Mouse (Mus musculus): ENCODE data around the gene Clrn3. TPM values are rescaled to one million over a fixed set of nuclear protein-coding genes. Genes with fewer than 3 reads are reported as not detected.
A peak's percentile ranks its signal among the peaks of the same experiment; 100 is the strongest.

The Clrn3 gene
- polyA plus RNA-seq, 1 experiment from 2014 or later, result not detected

DNA sequence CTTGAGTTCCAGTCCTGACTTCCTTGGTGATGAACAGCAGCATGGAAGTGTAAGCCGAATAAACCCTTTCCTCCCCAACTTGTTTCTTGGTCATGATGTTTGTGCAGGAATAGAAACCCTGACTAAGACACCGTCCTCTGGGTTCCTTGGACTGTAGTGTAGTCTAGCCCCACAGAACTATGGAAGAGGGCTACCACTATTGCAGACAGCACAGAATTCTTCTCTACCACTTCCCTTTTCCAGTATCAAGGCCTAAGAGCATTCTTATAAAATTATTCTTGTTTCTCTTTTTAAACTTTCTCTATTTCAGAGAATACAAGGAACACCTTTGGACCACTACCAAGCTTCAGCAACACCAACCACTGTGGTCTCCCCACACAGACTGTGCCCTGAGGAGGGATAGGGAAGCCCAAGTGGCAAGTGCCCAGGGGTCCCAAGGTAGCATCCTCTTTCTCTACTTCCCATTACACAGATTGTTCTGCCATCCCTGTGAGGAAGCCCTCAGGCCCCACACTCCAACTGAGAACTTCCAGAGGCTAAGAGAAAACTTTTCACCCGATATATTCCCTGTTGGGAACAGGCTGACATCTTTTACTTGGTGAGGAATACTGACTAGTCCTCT, 29.8 kb downstream of the Clrn3 start:
- H3K9me3 ChIP-seq (ENCODE audit: low read length), result no peaks in the 10 kb centered on the region
- H3K9ac ChIP-seq (replicated peaks; ENCODE audit: low read depth), result no peak overlapping the region
- H3K4me3 ChIP-seq (ENCODE audit: low read depth, low read length), result no peak overlapping the region
- ATAC-seq, result no peak
- no peak for DNase-seq (ENCODE audit: low spot score)
- no peaks in the 10 kb centered on the region for H3K4me1 ChIP-seq (ENCODE audit: insufficient read depth, low read depth, low read length)
- no peak overlapping the region for H3K4me2 ChIP-seq (replicated peaks; ENCODE audit: low read depth, low read length)
- TF ChIP-seq EP300 (IDR thresholded peaks at IDR 0.05) (no peak), CTCF (IDR thresholded peaks at IDR 0.05) (no peak)
- no peaks in the 10 kb centered on the region for H3K27me3 ChIP-seq (replicated peaks; ENCODE audit: insufficient read depth, low read length)
- no peaks in the 10 kb centered on the region for H3K36me3 ChIP-seq (ENCODE audit: insufficient read depth, low read length)
- 73% methylated on average over 3 of the region's 3 CpGs for WGBS
- no peak overlapping the region for H3K27ac ChIP-seq (ENCODE audit: low read length)

DNA sequence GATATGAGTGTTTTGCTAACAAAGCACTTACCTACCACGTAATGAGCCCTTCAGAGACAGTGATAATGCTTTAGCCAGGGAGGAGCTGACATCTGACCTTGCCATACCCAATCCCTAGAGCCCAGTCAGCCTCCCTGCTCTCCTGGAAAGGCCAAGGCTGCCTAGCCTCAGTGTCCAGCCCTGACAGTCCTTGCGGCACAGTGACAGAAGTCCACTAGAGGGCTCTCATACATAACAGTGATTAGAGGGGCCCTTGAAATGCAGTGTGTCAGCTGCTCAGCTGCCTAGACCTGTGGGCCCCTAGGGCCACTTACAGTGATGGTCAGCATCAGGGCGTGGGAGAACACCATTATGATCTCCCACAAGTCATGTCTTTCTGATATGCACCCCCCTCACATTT, 33.2 kb downstream of the Clrn3 start:
- Histone ChIP-seq H3K4me3 (ENCODE audit: low read depth, low read length) (no peak overlapping the region), H3K36me3 (ENCODE audit: insufficient read depth, low read length) (no peaks in the 10 kb centered on the region), H3K4me2 (replicated peaks; ENCODE audit: low read depth, low read length) (no peak overlapping the region), H3K27me3 (replicated peaks; ENCODE audit: insufficient read depth, low read length) (no peaks in the 10 kb centered on the region), H3K27ac (ENCODE audit: low read length) (no peak overlapping the region), H3K9me3 (ENCODE audit: low read length) (no peaks in the 10 kb centered on the region), H3K4me1 (ENCODE audit: insufficient read depth, low read depth, low read length) (no peaks in the 10 kb centered on the region), H3K9ac (replicated peaks; ENCODE audit: low read depth) (no peak overlapping the region)
- TF ChIP-seq EP300 (IDR thresholded peaks at IDR 0.05), result no peak
- peak; percentile 53 for TF ChIP-seq CTCF (IDR thresholded peaks at IDR 0.05)
- ATAC-seq (no peak), DNase-seq (ENCODE audit: low spot score) (no peak)
- 37% methylated on average over 3 of the region's 3 CpGs for WGBS

DNA sequence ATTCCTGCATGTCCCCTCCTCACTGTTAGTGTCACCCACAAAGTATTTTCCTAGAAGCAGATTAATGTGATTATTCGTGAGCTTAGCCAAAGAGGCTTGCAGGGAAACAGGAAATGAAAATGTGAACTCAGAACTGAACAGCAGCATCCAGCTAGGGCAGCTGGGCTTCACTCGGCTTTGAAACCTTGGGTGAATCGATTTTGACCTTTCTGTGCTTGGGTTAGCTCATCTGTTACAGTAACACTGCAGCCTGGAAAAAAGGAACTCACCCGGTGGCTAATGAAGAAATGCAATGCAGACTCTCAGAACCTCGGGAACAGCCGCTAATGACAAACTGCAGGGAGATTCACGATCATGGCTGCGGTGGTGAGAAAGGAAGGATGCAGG, 38.0 kb downstream of the Clrn3 start:
- WGBS, result 38% methylated on average over 8 of the region's 8 CpGs
- H3K36me3 ChIP-seq (ENCODE audit: insufficient read depth, low read length), result no peaks in the 10 kb centered on the region
- no peaks in the 10 kb centered on the region for H3K27me3 ChIP-seq (replicated peaks; ENCODE audit: insufficient read depth, low read length)
- no peak for TF ChIP-seq CTCF (IDR thresholded peaks at IDR 0.05)
- no peak for TF ChIP-seq EP300 (IDR thresholded peaks at IDR 0.05)
- DNase-seq (ENCODE audit: low spot score) (no peak), ATAC-seq (no peak)
- no peak overlapping the region for H3K4me3 ChIP-seq (ENCODE audit: low read depth, low read length)
- no peak overlapping the region for H3K4me2 ChIP-seq (replicated peaks; ENCODE audit: low read depth, low read length)
- H3K9me3 ChIP-seq (ENCODE audit: low read length), result no peaks in the 10 kb centered on the region
- H3K9ac ChIP-seq (replicated peaks; ENCODE audit: low read depth), result no peak overlapping the region
- H3K4me1 ChIP-seq (ENCODE audit: insufficient read depth, low read depth, low read length), result no peaks in the 10 kb centered on the region
- no peak overlapping the region for H3K27ac ChIP-seq (ENCODE audit: low read length)

DNA sequence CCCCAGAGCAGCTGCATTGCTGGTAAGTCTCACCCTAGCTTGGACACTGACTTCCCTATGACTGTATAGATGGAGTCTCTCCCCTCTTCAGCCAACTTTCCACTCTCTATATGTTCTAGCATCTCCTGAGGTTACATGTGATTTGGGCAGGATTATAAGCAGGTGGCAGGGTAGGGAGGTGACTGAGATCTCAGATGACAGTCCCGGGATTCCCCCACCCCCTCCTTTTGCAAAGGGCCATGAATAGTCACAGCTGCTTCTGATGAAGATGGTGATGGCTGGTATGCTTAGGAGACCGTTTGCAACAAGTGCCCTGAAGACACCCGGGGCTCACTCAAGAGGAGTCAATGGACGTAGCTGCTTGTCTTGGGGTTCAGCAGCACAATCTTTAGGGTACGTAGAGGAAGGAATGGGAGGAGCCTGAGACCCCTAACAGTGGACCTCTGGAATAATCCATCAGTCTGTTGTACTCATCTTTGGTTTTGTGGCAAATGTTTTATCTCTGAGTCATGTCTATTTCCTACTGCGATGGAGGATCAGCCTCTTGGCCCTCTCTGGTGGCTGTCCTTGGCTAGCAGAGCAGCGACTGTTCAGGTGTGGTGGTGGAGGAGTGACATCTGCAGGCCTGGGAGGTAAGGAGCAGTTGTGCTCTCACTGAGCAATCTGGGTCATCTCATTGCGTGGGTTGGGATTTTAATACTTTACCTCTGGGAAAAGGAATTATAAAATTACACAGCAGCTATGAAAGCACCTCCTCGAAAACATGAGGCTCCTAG, 38.5 kb downstream of the Clrn3 start:
- H3K9ac ChIP-seq (replicated peaks; ENCODE audit: low read depth), result no peak overlapping the region
- H3K27me3 ChIP-seq (replicated peaks; ENCODE audit: insufficient read depth, low read length), result no peaks in the 10 kb centered on the region
- no peaks in the 10 kb centered on the region for H3K9me3 ChIP-seq (ENCODE audit: low read length)
- DNase-seq (ENCODE audit: low spot score) (no peak), ATAC-seq (no peak)
- no peak overlapping the region for H3K4me2 ChIP-seq (replicated peaks; ENCODE audit: low read depth, low read length)
- no peaks in the 10 kb centered on the region for H3K36me3 ChIP-seq (ENCODE audit: insufficient read depth, low read length)
- WGBS, result 68% methylated on average over 9 of the region's 9 CpGs
- H3K4me3 ChIP-seq (ENCODE audit: low read depth, low read length), result no peak overlapping the region
- TF ChIP-seq CTCF (IDR thresholded peaks at IDR 0.05) (no peak), EP300 (IDR thresholded peaks at IDR 0.05) (no peak)
- no peak overlapping the region for H3K27ac ChIP-seq (ENCODE audit: low read length)
- no peaks in the 10 kb centered on the region for H3K4me1 ChIP-seq (ENCODE audit: insufficient read depth, low read depth, low read length)

DNA sequence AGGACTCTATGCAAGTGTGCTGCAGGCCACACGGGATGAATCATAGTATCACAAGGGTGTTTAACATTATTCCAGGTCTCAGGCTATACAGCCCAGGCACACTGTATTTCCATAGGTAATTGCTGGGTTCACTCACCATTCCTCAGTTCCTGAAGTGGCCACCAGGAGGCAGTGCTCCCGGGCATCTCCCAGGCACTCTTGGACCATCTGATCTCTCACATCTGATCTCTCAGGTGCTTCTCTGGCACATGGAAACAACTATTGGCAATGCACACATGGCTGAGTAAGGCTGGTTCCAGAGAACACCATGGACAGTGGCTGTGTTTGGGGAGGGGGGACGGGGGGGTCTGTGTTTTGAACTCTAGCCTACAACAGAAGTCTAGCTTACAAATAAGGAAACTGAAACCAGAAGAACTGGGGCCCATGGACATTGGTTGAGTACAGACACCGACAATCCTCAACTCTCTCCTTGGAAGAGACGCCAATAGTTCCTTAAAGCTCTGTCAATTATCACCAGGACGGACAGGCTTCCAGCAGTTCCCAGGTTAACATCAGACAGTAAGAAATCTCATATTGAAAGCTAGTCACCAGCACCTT, 40.1 kb downstream of the Clrn3 start:
- no peak overlapping the region for H3K9ac ChIP-seq (replicated peaks; ENCODE audit: low read depth)
- ATAC-seq (no peak), DNase-seq (ENCODE audit: low spot score) (no peak)
- no peaks in the 10 kb centered on the region for H3K4me1 ChIP-seq (ENCODE audit: insufficient read depth, low read depth, low read length)
- 64% methylated on average over 6 of the region's 6 CpGs for WGBS
- no peaks in the 10 kb centered on the region for H3K27me3 ChIP-seq (replicated peaks; ENCODE audit: insufficient read depth, low read length)
- no peaks in the 10 kb centered on the region for H3K36me3 ChIP-seq (ENCODE audit: insufficient read depth, low read length)
- peak; percentile 63 for TF ChIP-seq CTCF (IDR thresholded peaks at IDR 0.05)
- TF ChIP-seq EP300 (IDR thresholded peaks at IDR 0.05), result no peak
- H3K4me2 ChIP-seq (replicated peaks; ENCODE audit: low read depth, low read length), result no peak overlapping the region
- H3K9me3 ChIP-seq (ENCODE audit: low read length), result no peaks in the 10 kb centered on the region
- H3K27ac ChIP-seq (ENCODE audit: low read length), result no peak overlapping the region
- H3K4me3 ChIP-seq (ENCODE audit: low read depth, low read length), result no peak overlapping the region

DNA sequence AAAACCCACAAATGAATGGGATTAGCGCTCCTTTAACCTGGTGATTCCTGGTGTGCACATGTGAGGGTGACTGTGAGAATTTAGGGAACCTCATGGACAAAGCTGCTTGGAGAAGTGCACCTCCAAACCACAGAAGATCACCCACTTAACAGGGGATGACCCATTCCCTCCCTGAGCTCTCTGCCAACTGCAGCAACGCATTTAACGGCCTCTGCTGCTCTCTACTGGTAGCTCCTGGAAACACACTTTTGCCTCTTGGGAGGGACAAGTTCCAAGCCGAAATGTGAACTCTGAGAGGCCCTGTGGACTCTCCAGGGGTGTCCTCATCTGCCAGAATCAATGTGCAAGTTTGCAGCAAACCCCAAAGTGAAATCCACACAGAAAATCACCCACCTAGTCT, 41.0 kb downstream of the Clrn3 start:
- Histone ChIP-seq H3K4me2 (replicated peaks; ENCODE audit: low read depth, low read length) (no peak overlapping the region), H3K36me3 (ENCODE audit: insufficient read depth, low read length) (no peaks in the 10 kb centered on the region), H3K4me1 (ENCODE audit: insufficient read depth, low read depth, low read length) (no peaks in the 10 kb centered on the region), H3K9me3 (ENCODE audit: low read length) (no peaks in the 10 kb centered on the region), H3K27me3 (replicated peaks; ENCODE audit: insufficient read depth, low read length) (no peaks in the 10 kb centered on the region), H3K27ac (ENCODE audit: low read length) (no peak overlapping the region), H3K4me3 (ENCODE audit: low read depth, low read length) (no peak overlapping the region), H3K9ac (replicated peaks; ENCODE audit: low read depth) (no peak overlapping the region)
- DNase-seq (ENCODE audit: low spot score) (peak; percentile 59), ATAC-seq (peak; percentile 21; the same call in 1 of the 2 replicates)
- 24% methylated on average over 4 of the region's 4 CpGs for WGBS
- TF ChIP-seq EP300 (IDR thresholded peaks at IDR 0.05), result no peak
- TF ChIP-seq CTCF (IDR thresholded peaks at IDR 0.05), result peak; percentile 92

Data from lung, postnatal 0 days (tissue).